Mouse (Mus musculus) adrenal gland, adult 10 weeks (tissue): ENCODE measurements around the gene Gm5485. TPM values are rescaled to one million over a fixed set of nuclear protein-coding genes. Genes with fewer than 3 reads are reported as not detected.

Experiments
- polyA plus RNA-seq: library from polyadenylated mRNA; stranded (reverse); fragments of 350-450 nt; fragmentation: Illumina TruSeq; extraction: RNeasy Lipid Tissue Mini Kit (QIAGEN cat#74804); gene quantifications from one replicate; pipeline ENCODE4 v1.2.3, GENCODE M21; 2014; ENCODE audit warnings: low read depth, low replicate concordance

The Gm5485 gene
- not detected for polyA plus RNA-seq

DNA sequence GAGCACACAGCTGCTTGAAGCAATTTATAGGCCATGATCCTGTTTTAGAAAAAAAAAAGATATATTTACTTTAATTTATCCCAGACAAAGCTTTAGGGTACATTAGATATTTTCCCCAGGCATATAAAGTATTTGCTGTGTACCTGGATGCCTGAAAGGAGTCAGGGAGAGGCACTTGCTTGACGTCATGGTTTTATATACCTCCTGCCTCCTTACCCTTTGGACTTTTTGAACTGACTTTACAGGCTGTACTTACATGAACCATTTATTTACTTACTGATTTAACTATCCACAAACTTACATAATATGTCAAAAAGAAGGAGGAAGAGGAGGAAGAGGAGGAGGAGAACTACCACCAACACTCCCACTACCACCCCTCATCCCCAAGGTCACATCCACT is at the start of gene Gm5485:
Gm5485 (minus strand) TSS at position 171 of the 400 bp plus-strand sequence.

DNA sequence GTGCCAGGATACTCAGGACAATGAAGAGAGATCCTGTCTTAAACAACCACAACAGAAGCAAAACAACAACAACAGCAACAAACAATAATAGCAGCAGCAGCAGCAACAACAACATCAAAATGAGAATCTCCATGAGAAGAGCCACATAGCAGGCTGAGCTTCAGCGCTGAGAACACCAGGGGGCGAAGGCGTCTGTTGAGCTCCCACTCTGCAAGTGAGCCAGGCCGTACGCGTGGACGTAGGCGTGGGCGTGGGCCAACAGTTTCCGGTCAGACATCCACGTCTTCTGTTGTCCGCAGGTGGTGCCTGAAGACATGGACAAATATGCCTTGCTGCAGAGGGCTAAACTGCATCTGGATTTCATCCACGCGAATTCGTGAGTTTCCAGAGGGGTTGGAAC is 18.8 kb upstream of the Gm5485 start, which contains the start of gene Morc1:
Morc1 (plus strand) TSS at position 211 of the 400 bp plus-strand sequence.

Other genes with a start within 250 kb of the Gm5485 start
- gene Dppa4, start 128.7 kb downstream of the Gm5485 start, polyA plus RNA-seq: not detected
- gene Dppa2, start 108.5 kb downstream of the Gm5485 start, polyA plus RNA-seq: not detected
- gene Morc1, start 18.8 kb upstream of the Gm5485 start, polyA plus RNA-seq: not detected